Mouse (Mus musculus): Measurements from ENCODE around the gene Rnf11.
A peak's percentile ranks its signal among the peaks of the same experiment; 100 is the strongest.

DNA sequence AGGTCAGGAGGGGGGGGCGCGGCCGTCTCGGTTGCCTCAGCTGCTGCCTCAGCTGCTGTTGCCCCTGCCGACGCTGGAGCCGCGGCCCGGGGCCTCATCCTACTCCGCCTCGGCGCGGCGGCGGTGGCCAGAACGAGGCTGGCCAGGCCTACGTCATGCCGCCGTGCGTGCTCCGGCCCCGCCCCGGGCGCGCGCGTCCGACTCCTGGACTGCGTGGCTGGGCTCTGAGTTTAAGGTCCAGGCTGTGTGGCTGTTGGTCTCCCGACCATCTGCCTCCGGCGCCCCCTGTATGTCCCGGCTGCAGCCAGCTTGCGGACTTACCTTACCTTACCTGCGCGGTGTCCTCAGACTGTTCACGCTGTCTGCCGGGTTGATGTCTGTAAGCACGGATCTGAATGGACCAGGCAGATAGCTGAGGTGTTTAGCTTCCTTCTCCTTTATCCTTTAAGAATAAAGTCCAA is 7.9 kb downstream of the Rnf11 start:
- TF ChIP-seq POLR2A (IDR thresholded peaks at IDR 0.05; ENCODE audit: borderline replicate concordance, insufficient read depth, low read length): peak; percentile 72
- TF ChIP-seq CTCF (IDR thresholded peaks at IDR 0.05; ENCODE audit: borderline replicate concordance, insufficient read depth, low read depth, low read length): peak; percentile 6; the same call in 1 of the 2 replicates

Measured in cerebellum, adult 2 months (tissue).